Mouse (Mus musculus) megakaryocyte, embryonic 14.5 days (primary cell): Measurements from ENCODE around the gene Hspe1. TPM values are rescaled to one million over a fixed set of nuclear protein-coding genes. Genes with fewer than 3 reads are reported as not detected.

ENCODE experiments used
- H3K27me3 ChIP-seq: replicated peaks from 2 replicates; pipeline ENCODE3; 2012; ENCODE audit warnings: inconsistent platforms
- H3K36me3 ChIP-seq: replicated peaks from 2 replicates; pipeline ENCODE3; 2012; ENCODE audit warnings: low read length, inconsistent platforms, mixed read lengths
- H3K4me1 ChIP-seq: 2 replicates; pipeline ENCODE4 v1.6.1; 2012; ENCODE audit warnings: inconsistent platforms
- H3K4me3 ChIP-seq: replicated peaks from 2 replicates; pipeline ENCODE3; 2012; ENCODE audit warnings: moderate library complexity, mild to moderate bottlenecking, inconsistent platforms
- H3K9me3 ChIP-seq: 2 replicates; pipeline ENCODE4 v1.6.1; 2012; ENCODE audit warnings: inconsistent platforms
- FLI1 ChIP-seq: IDR thresholded peaks from 2 replicates; pipeline ENCODE4 v1.6.1; 2012; ENCODE audit warnings: low read length, inconsistent platforms, mixed read lengths
- GATA1 ChIP-seq: IDR thresholded peaks from 3 replicates; pipeline ENCODE4 v1.6.1; 2012; ENCODE audit warnings: mixed read lengths, low read length, inconsistent platforms, borderline replicate concordance
- polyA plus RNA-seq: library from polyadenylated mRNA; stranded (reverse); fragments of >175 nt; gene quantifications from 2 replicates; pipeline ENCODE4 v1.2.3, GENCODE M21; 2012; ENCODE audit warnings: low replicate concordance; ENCODE audit not compliant: insufficient read depth

Hspe1 gene
- polyA plus RNA-seq, 1 experiment, result 66.1 TPM

GRCm38 (mm10) chr1:55132308-55132707 lies 44.4 kb downstream of the Hspe1 start:
- Histone ChIP-seq H3K4me1 (peaks cover 27% of the 10 kb centered on the region), H3K4me3 (peak overlapping the region; percentile 100), H3K27me3 (no peaks in the 10 kb centered on the region), H3K36me3 (peaks cover 30% of the 10 kb centered on the region), H3K9me3 (no peaks in the 10 kb centered on the region)
- TF ChIP-seq GATA1 (no peak), FLI1 (no peak)

DNA sequence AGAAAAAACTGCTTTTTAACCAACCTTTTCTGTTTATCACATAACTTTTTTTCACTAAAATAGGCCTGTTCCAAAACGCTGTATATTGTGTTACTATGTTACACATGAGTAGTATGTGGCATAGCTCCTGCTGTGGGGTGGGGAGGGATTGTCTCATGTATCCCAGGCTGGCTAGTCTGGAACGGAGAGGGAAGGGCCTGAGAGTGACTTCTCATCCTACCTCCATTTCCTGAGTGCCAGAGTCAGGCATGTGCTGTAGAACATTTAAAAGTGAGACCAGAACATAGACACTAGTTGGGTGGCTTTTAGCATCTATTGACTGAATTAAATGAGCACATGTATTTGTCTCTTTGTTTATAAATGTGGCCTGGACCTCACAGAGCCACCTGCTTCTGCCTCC lies 45.2 kb downstream of the Hspe1 start:
- Histone ChIP-seq H3K4me3 (peak overlapping the region; percentile 85), H3K4me1 (peaks cover 29% of the 10 kb centered on the region), H3K9me3 (no peaks in the 10 kb centered on the region), H3K36me3 (peaks cover 37% of the 10 kb centered on the region), H3K27me3 (no peaks in the 10 kb centered on the region)
- TF ChIP-seq FLI1, result no peak

GRCm38 (mm10) chr1:55134301-55134700 lies 46.4 kb downstream of the Hspe1 start:
- Histone ChIP-seq H3K36me3 (peaks cover 44% of the 10 kb centered on the region), H3K9me3 (no peaks in the 10 kb centered on the region), H3K27me3 (no peaks in the 10 kb centered on the region), H3K4me3 (no peak overlapping the region), H3K4me1 (peaks cover 29% of the 10 kb centered on the region)
- no peak for TF ChIP-seq FLI1
- no peak for TF ChIP-seq GATA1

DNA sequence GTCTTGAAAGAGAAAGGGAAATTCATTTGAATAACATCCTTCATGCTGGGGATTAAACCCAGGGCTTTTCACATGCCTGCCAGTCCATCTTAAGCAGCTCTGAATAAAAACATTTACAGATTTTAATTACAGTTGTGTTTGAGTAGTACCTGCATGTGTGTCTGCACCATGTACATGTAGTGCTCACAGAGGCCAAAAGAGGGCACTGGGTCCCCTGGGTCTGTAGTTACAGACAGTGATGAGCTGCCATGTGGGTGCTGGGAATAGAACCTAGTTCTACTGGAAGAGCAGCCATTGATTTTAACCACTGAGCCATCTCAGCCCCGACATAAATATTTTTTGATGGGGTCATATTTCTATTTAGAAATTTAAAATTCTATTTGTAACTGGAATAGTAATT lies 47.9 kb downstream of the Hspe1 start:
- Histone ChIP-seq H3K4me3 (no peak overlapping the region), H3K36me3 (peaks cover 60% of the 10 kb centered on the region), H3K9me3 (no peaks in the 10 kb centered on the region), H3K27me3 (no peaks in the 10 kb centered on the region), H3K4me1 (peaks cover 37% of the 10 kb centered on the region)
- no peak for TF ChIP-seq GATA1
- TF ChIP-seq FLI1, result no peak

Other genes with a start within 250 kb of the Hspe1 start
- gene Ankrd44, start 161.7 kb upstream of the Hspe1 start, polyA plus RNA-seq, result 0.55 TPM in 1 of 2 replicates, not detected in the other
- 0.52 and 5.0 TPM in 2 replicates for gene Sf3b1, start 60.7 kb upstream of the Hspe1 start, polyA plus RNA-seq
- 0.99 and 9.1 TPM in 2 replicates for gene Coq10b, start 35.4 kb upstream of the Hspe1 start, polyA plus RNA-seq
- 11.8 and 31.5 TPM in 2 replicates for gene Hspd1, start 111 bp downstream of the Hspe1 start, polyA plus RNA-seq
- 7.0 TPM in 1 of 2 replicates, not detected in the other for gene Mob4, start 43.1 kb downstream of the Hspe1 start, polyA plus RNA-seq
- gene Rftn2, start 138.7 kb downstream of the Hspe1 start, polyA plus RNA-seq, result not detected in 2 replicates
- gene Mars2, start 149.0 kb downstream of the Hspe1 start, polyA plus RNA-seq, result 0.58 and 2.5 TPM in 2 replicates